Mouse (Mus musculus): ENCODE results near the gene Knop1.

The Knop1 gene

DNA sequence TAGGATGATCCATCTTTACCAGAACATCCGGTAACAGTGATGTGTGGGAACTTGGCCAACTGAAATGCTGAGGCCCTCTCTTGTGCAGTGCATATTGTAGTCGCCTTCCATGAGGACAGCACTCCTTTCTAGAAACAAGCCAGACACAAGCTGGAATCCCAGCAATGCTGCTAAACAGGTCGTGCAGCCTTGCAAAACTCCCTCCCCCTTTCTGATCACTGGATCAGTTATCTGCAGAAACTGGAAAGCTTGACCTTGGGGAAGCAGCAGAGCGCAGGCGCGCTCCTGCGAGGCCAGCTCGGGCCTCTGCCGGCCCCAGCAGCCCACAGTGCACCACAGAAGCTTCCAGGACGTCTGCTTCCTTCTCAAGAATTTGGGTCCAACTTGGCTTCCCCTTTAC, 7.3 kb downstream of the Knop1 start:
- DNase-seq (ENCODE audit: low spot score in 2 of 2), result no peak

DNA sequence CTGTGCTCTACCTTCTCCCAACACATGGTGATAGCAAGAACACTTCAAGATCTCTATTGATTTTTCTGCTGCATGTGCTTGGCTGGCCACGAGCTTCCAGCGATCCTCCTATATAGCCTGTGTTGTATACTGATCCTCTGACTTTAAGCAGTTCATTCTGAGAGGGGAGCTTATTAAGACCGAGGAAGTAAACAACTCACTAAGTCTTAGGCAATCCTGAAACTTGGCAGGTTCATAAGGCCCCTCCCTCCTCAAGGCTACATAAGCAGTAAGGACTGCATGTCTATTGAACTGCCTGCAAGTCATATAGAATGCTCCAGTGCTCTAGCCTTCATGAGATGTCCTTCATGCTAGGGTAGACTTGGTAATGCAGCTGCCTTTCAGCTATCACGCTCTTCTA, 9.7 kb downstream of the Knop1 start:
- DNase-seq (ENCODE audit: low spot score in 2 of 2), result no peak

DNA sequence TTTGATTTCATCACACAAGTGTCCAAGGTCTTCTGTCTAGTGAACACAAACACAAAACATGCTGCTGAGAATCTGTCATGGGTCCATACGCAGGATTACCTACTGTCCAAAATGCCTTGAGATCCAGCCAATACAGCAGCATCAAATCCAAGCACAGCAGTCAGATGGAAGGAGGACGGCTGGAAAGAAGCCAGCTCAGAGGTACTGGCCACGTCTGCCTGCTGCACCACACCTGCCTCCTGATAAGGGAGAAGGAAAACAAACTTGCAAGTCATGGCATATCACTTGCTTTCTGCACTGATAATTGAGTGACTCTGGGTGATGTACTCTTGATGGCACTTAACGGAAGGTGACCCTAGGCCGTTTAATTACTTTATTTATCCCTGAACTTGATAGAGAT, 10.9 kb downstream of the Knop1 start:
- DNase-seq (ENCODE audit: low spot score in 2 of 2), result no peak

GRCm38 (mm10) chr7:118842938-118843337, 13.1 kb downstream of the Knop1 start:
- DNase-seq (ENCODE audit: low spot score in 2 of 2), result no peak

DNA sequence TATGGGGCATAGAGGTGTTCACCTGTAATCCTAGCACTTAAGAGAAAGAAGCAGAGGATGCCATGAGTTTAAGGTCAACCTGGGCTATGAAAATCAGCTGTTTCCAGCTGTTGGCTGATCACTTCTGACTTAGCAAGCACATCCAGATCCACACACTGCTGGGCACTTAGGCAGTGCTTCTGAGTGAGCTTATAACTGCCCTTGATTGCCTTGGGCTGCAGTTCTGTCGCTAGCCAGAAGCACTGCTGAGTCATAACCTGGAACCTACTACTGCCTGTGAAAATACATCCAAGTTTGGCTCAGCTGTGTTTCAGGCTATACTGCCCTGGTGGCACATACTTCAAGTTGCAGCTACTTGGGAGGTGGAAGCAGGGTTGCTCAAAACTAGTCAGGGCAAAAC, 14.3 kb downstream of the Knop1 start:
- no peak for DNase-seq (ENCODE audit: low spot score in 2 of 2)

GRCm38 (mm10) chr7:118841030-118841745, 14.9 kb downstream of the Knop1 start:
- DNase-seq (ENCODE audit: low spot score in 2 of 2), result no peak

DNA sequence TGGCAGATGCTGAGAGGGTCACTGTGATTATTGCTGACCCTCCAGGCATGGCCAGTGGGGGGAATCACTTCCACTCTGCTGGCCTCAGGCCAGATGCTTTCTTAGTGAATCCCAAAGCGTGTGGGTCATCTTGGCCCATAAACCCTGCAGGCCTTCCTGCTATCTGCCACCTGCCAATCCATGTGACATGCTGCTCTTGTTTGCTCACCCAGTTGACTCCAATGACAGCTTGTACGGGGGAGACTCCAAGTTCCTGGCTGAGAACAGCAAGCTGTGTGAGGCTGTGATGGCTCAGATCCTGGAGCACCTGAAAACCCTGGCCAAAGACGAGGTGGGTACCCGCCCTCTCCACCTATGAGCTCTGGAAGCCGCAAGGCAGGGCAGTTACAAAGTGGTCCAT, 18.2 kb downstream of the Knop1 start:
- no peak for DNase-seq (ENCODE audit: low spot score in 2 of 2)

DNA sequence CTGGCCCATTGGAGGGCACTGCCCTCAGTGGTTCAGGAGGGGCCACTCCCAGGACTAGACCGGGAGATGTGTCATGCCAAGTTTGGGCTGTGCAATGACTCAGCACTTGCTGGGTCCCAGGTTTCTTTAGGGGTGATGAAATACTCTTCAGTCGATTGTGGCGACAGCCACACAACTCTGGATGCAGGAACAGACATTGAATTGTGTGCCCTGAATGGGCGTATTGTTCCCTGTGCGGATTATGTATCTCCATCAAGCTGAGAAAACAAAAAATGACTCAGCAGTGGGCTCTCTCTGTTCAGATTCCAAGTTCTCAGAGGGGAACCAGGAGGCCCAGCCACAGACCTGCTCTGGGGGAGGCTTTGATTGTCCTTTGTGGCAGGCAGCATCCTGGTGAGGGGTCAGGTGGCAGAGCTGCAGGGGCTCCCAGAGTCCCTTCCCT, 28.1 kb downstream of the Knop1 start:
- no peak for DNase-seq (ENCODE audit: low spot score in 2 of 2)

DNA sequence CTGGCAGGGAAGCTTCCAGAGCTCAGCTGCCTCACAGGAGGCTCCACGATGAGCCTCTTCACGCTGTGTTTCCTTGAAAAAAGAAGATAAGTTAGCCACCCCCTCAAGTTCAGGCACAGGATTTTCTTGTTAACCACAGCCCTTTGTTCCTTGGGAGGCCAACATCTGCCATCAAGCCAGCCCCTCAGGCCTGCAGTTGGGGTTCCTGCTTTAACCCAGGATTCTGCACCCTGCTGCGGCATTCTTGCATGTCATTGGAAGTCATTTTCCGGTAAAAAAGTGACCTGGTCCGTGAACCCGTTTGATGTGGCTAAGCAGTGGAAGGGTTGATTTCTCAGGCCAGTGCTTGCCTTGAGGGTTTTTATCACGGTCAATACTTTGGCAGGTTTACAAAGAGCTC, 31.6 kb downstream of the Knop1 start:
- no peak for DNase-seq (ENCODE audit: low spot score in 2 of 2)

- no peak for DNase-seq (ENCODE audit: low spot score in 2 of 2)
Observed at GRCm38 (mm10) chr7:118821887-118822556, 34.0 kb downstream of the Knop1 start.

DNA sequence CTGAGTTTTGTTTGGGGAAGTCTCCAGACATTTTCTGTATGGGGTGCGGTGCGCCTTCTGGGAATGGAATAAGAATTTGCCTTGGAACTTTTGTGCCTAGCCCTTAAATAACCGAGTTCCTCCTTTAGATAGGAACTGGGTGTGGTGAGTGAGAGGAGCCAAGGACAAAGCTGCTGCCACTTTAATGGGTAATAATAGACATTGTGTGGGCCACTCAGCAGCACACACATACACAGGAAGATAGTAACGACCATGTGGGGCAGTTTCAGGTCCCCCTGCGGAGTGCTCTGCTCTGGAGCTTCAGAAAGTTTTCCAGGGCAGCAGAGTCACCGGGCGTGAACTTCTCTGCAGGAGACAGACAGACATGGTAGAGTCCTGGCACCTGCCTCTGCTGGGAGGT, 34.7 kb downstream of the Knop1 start:
- no peak for DNase-seq (ENCODE audit: low spot score in 2 of 2)

DNA sequence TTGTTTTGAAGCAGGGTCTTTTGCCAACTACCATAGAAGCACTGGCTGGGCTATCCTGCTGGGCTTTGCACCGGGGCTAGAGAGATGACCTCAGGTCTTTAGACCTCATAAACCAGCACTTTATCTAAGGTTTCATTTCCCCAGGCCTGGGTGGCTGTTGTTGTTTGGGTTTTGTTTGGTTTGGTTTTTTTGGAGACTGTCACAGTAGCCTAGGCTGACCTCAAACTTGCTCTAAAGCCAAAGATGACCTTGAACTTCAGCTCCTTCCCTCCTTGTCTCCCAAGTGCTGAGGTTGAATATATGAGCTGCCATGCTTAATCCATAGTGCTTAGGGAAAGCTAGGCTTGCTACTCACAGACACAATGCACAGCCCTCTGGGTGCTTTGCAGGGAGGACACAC, 36.4 kb downstream of the Knop1 start:
- no peak for DNase-seq (ENCODE audit: low spot score in 2 of 2)

GRCm38 (mm10) chr7:118817741-118818140, 38.3 kb downstream of the Knop1 start:
- no peak for DNase-seq (ENCODE audit: low spot score in 2 of 2)

DNA sequence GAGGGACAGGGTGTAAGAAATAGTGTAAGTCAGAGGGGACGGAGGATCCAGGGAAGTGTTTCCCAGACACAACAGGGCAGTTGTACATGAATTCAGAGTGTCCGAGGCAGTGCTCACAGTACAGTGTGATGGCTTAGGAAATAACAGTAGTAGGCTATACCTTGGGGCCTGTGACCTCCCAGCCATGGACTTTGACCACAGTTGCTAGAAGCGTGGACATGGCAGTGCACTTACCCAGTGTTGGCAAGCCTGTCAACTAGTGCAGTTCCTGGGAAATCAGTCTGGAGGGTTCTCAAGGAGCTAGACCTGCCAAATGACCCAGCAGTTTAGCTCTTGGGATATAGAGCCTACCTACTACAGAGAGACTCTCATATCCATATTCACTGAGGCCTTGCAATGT, 39.8 kb downstream of the Knop1 start:
- no peak for DNase-seq (ENCODE audit: low spot score in 2 of 2)

GRCm38 (mm10) chr7:118813592-118813991, 42.5 kb downstream of the Knop1 start:
- no peak for DNase-seq (ENCODE audit: low spot score in 2 of 2)

- DNase-seq (ENCODE audit: low spot score in 2 of 2), result no peak
Observed at GRCm38 (mm10) chr7:118811407-118812106, 44.5 kb downstream of the Knop1 start.

DNA sequence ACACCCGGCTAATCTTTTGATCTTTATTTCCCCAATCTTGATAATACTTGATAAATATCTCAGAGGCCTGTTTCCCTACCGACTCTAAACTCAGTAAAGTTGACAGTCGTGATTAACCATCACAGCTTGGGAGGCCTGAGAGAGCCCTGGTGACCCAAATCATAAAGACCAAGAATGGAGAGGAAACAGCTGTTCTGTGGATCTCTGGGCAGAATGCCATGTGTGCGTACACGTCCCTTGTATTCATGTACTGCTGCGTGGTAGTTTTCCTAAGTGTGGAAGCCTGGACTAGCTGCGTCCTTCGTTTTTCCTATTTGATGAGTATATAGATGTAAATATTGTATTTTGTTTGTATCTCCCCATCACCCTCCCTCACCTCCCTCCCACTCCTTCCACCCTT, 48.2 kb downstream of the Knop1 start:
- no peak for DNase-seq (ENCODE audit: low spot score in 2 of 2)

GRCm38 (mm10) chr7:118806631-118807411, 49.2 kb downstream of the Knop1 start:
- no peak for DNase-seq (ENCODE audit: low spot score in 2 of 2)

- DNase-seq (ENCODE audit: low spot score in 2 of 2), result no peak
Observed at GRCm38 (mm10) chr7:118803425-118803824, 52.6 kb downstream of the Knop1 start.

GRCm38 (mm10) chr7:118801791-118802190, 54.3 kb downstream of the Knop1 start:
- DNase-seq (ENCODE audit: low spot score in 2 of 2), result no peak

DNA sequence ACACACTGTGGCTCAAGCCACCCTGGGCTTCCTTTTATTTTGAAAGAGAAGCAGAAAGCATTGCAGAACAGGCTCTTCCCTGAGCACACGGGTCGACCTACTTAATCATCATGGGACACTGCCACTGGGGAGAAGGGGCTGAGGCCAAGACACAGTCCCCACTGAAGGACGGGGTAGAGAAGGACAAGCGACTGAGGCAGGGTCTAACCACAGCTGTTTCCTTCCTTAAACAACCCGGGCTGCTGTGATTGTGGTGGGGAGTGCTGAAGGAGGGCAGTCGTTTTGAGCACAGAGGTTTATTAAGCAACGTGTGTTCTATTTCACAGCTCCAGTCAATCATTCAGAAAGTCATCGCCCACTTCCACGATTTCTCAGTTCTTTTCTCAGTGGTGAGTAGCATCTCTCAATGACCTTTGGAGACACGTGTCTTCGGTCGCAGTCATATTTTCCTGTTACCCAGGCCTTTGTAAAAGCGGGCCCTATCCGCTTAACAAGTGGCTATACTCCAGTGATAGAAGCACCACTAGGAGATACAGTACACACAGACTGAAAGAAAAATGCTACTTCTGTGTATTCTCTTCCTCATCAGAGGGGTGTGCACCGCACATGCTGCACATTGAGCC, 55.8 kb downstream of the Knop1 start:
- DNase-seq (ENCODE audit: low spot score in 2 of 2), result no peak

DNA sequence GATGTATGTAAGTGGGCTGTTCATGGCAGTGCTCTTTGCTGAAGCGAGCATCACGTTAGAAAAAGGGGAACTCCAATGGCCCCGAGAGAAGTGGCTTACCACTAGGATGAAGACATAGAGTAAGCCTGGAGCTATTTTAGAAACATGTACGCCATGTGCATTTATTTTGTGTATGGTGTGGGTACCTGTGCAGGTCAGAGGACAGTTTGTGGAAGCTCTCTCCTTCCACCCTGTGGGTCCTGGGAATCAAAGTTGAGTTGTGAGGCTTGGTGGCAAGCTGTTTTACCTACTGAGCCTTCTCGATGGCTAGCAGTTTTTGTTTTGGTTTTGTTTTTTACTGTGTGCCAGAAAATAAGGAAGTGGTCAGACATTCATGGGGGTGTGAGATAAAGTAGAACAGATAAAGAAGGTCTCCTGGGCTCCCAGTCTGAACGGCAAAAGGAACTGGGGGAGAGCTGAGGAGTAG, 57.9 kb downstream of the Knop1 start:
- DNase-seq (ENCODE audit: low spot score in 2 of 2), result no peak
